Mouse (Mus musculus) embryonic stem cell, embryonic (primary cell): Measurements from ENCODE around the gene Bcl2l10.

Experiments
- CTCF ChIA-PET, 4 experiments: fragments of 300-600 bp in 2 of 4; fragments of 350-600 bp in 2 of 4; sonication (Branson Sonifier 250); formaldehyde crosslinking; loops; one replicate each; lab custom pipeline; 2022; ENCODE audit warnings: inconsistent platforms in 2 of 4; lab: Charles Lee
- POLR2A ChIA-PET, 4 experiments: fragments of 300-600 bp in 2 of 4; fragments of 350-600 bp in 2 of 4; sonication (Branson Sonifier 250); formaldehyde crosslinking; loops; one replicate each; lab custom pipeline; 2022; ENCODE audit warnings: antibody characterized with exemption in 4 of 4, inconsistent platforms in 1 of 4; lab: Charles Lee

The Bcl2l10 gene

DNA sequence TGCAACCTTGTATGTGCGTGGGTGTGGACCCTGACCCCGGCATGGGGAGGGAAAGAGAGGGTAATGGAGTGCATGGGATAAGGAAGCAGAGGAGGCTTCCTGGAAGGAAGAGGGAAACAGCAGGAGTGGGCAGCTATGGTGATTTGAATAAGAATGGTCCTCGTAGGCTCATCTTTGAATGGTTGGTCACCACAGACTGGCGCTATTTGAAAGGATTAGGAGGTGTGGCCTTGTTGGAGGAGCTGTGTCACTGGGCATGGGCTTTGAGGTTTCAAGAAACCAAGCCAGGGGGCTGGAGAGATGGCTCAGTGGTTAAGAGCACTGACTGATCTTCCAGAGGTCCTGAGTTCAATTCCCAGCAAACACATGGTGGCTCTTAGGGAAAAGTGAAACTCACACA, 17.6 kb downstream of the Bcl2l10 start:
- ChIA-PET POLR2A (interaction anchor here in 2 of 4 experiments (0.9 to 5.4 kb wide), 17 partner anchors 10 to 73 kb away, joined by 3 to 22 read pairs (median 5); partner anchors contain the start of gene Mapk6 (in 2 of the 2)), CTCF (interaction anchor here in 3 of 4 experiments (0.6 to 1.2 kb wide), 4 partner anchors 11 to 103 kb away, joined by 3 to 5 read pairs (median 3); no protein-coding TSS in a partner anchor)

DNA sequence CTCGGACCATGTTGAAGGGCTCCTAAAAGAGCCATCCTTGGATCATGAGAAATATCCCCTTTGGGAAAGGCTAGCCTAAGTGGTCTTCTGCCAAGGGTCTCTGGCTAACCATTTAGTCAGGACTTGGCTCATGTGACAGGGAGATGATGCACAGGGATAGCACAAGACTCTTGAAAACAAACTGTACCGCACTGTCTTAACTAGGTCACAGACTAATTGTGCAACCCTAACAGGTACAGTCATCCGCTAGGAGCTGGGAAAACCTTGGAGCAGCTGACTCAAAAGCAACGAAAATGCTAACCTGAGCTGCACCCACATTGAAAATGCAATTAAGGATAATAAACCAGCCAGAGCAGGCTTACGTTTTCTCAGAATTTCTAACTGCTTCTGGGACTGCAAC, 18.6 kb downstream of the Bcl2l10 start:
- CTCF ChIA-PET: interaction anchor here in 3 of 4 experiments (0.6 to 1.2 kb wide), 3 partner anchors 61 to 102 kb away, joined by 3 to 5 read pairs (median 4); no protein-coding TSS in a partner anchor
- POLR2A ChIA-PET: interaction anchor here (1.0 to 5.4 kb wide), 18 partner anchors 9 to 74 kb away, joined by 3 to 22 read pairs (median 4); partner anchors contain the start of gene Mapk6 (in 2 of the 4)

DNA sequence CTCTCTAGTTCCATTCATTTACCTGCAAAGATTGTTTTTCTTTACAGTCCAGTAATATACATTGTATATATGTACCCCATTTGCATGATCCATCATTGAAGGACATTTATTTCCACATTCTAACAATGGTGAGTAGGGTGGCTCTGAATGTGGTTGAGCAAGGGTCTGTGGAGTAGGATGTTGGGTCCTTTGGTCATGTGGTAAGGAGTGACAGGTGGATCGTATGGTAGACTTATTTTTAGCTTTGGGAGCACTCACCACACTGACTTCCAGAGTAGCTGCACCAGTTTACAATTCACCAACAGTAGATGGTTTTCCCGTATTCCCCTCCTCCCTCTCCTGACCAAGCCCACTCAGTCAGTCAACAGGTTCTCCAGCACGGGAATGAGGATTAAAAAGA, 21.2 kb downstream of the Bcl2l10 start:
- ChIA-PET POLR2A (interaction anchor here in 2 of 4 experiments (0.7 to 1.8 kb wide), 5 partner anchors 26 to 147 kb away, joined by 3 to 7 read pairs (median 5); no protein-coding TSS in a partner anchor), CTCF (no interaction called here)

DNA sequence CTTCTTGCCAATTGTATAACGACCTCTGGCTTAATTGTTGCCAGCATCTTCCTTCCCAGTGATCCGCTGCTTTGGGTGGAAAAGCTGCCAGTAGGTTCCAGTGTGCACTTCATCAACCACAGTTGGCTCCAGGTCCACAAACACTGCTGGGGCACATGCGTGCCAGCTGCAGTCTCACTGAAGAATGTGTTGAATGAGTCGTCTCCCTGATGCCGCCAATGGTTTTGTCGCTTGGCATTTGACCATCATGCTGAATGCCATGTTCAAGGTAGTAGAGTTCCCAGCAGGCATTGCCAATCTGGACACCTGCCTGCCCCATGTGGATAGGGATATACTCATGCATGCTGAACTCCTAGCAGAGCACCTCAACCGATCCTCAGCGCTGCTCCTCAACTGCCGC, 28.0 kb downstream of the Bcl2l10 start:
- ChIA-PET POLR2A (interaction anchor here in 2 of 4 experiments (1.0 to 2.3 kb wide), 7 partner anchors 8 to 35 kb away, joined by 3 to 13 read pairs (median 3); no protein-coding TSS in a partner anchor), CTCF (interaction anchor here in 1 of 4 experiments (1.0 kb wide), 1 partner anchor 13 kb away, joined by 5 read pairs; no protein-coding TSS in a partner anchor)

DNA sequence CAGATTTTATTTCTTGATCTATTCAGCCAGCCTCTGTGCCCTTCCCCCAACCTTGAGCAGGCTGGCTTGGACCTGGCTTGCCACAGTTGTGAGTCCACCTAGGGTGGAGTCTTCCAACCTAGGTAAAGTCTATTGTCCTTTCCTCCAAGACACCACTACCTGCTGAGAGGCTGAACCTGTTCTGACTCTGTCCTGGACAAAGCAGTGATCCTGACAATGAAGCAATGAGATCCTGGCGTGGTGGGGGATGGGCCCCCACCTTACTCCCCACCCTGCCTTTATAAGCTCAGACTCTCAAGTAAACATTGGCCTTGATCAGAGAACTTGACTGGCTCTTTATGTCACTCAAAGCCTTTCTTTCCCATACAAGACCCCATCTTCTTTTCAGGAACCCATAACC, 28.9 kb downstream of the Bcl2l10 start:
- ChIA-PET CTCF (interaction anchor here in 3 of 4 experiments (0.6 to 1.4 kb wide), 3 partner anchors 11 to 92 kb away, joined by 3 to 7 read pairs (median 3); no protein-coding TSS in a partner anchor), POLR2A (interaction anchor here in 3 of 4 experiments (0.6 to 2.6 kb wide), 17 partner anchors 9 to 508 kb away, joined by 3 to 13 read pairs (median 3); partner anchors contain the start of gene Mapk6 (in 1 of the 3))

DNA sequence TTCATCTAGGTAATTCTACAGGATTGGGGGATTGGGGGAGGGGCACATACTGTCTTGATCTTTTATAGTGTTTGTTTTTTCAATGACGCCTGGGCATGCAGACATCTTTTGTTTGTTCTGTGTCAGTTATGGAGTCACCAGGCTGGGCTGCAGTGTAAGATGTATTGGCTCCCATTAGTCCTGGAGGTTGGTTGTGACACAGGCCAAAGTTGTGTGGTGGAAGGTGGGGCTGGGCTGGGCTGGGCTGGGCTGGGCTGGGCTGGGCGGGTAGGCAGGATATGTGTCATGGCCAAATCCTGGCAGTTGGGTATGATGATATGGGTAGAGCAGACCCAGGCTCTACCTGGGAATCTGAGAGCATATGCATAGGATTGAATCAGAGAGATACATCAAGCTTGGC, 31.2 kb downstream of the Bcl2l10 start:
- CTCF ChIA-PET: interaction anchor here in 1 of 4 experiments (0.6 kb wide), 1 partner anchor 71 kb away, joined by 15 read pairs; no protein-coding TSS in a partner anchor
- POLR2A ChIA-PET: interaction anchor here in 2 of 4 experiments (1.0 to 2.6 kb wide), 6 partner anchors 11 to 57 kb away, joined by 3 to 12 read pairs (median 3); partner anchors contain the start of gene Mapk6 (in 1 of the 2)

DNA sequence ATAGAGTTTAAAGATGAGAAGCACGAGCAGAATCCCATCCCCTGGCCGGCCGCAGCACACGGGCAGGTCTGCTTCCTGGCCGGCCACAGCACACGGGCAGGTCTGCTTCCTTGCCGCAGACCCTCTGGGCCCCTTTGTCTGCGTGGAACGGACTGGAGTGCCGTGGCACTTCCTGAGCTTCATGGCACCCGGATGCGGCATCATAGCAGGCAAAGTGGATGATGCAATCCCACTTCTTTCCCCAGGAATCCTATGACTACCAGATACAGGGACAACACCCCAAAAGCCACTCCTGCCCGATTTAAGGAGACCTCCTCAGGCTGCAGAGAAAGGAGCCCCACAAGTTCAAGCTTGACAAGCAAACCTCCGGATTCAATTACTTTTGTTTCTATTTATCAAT, 35.3 kb downstream of the Bcl2l10 start:
- ChIA-PET POLR2A (interaction anchor here (0.7 to 4.3 kb wide), 55 partner anchors 10 to 474 kb away, joined by 3 to 37 read pairs (median 5); partner anchors contain the start of genes Mapk6 (in 4 of the 4) and Leo1 (in 3 of the 4)), CTCF (interaction anchor here in 3 of 4 experiments (0.8 to 2.4 kb wide), 12 partner anchors 10 to 133 kb away, joined by 3 to 15 read pairs (median 3); partner anchors contain the start of gene Leo1 (in 1 of the 3))

DNA sequence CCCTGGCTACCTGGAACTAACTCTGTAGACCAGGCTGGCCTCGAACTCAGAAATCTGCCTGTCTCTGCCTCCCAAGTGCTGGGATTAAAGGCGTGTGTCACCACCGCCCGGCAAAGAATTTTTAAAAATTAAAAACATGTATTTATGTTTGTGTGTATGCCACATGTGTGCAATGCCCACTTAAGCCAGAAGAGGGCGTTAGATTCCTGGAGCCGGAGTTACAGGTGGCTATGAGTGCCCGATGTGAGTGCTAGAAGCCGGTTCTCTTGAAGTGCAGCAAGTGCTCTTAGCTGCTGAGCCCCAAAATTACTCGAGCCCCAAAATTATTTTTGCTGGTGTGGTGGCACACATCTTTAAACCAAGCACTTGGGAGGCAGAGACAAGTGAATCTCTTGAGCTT, 36.2 kb downstream of the Bcl2l10 start:
- CTCF ChIA-PET: interaction anchor here (0.6 to 2.4 kb wide), 17 partner anchors 9 to 101 kb away, joined by 3 to 10 read pairs (median 4); no protein-coding TSS in a partner anchor
- POLR2A ChIA-PET: interaction anchor here in 3 of 4 experiments (0.6 to 4.3 kb wide), 34 partner anchors 10 to 1972 kb away, joined by 3 to 37 read pairs (median 4); partner anchors contain the start of gene Mapk6 (in 2 of the 3)

DNA sequence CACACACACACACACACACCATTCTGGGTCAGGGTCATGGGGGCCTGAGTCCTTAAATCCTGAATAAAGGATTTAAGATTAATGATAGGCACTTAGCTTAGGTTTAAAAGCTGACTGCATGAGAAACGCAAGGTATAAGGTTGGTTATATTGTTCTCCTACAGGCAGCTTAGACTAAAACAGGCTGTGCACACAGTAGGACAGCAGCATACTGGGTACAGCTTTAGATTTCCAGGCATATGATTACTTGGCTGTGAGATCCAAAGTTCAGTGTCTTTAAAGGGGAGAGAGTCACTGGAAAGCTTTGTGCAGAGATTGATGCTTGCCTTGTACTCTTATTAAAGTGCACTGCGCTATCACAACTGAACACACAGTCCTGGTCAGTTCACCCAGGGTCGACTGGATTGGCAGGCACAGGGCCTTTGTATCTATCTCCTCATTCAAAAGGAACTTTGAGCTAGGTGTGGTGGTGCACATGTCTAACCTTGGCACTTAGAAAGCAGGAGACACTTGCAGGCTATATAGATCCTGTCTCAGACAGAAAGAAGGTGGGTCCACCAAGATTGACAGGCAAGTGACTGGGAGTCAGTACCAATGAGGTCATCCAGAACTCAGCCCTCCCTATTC, 36.9 kb downstream of the Bcl2l10 start:
- CTCF ChIA-PET: interaction anchor here in 3 of 4 experiments (0.5 to 2.4 kb wide), 16 partner anchors 9 to 652 kb away, joined by 3 to 10 read pairs (median 4); no protein-coding TSS in a partner anchor
- POLR2A ChIA-PET: interaction anchor here in 3 of 4 experiments (0.5 to 4.3 kb wide), 26 partner anchors 9 to 1971 kb away, joined by 3 to 37 read pairs (median 4); partner anchors contain the start of gene Mapk6 (in 2 of the 3)

DNA sequence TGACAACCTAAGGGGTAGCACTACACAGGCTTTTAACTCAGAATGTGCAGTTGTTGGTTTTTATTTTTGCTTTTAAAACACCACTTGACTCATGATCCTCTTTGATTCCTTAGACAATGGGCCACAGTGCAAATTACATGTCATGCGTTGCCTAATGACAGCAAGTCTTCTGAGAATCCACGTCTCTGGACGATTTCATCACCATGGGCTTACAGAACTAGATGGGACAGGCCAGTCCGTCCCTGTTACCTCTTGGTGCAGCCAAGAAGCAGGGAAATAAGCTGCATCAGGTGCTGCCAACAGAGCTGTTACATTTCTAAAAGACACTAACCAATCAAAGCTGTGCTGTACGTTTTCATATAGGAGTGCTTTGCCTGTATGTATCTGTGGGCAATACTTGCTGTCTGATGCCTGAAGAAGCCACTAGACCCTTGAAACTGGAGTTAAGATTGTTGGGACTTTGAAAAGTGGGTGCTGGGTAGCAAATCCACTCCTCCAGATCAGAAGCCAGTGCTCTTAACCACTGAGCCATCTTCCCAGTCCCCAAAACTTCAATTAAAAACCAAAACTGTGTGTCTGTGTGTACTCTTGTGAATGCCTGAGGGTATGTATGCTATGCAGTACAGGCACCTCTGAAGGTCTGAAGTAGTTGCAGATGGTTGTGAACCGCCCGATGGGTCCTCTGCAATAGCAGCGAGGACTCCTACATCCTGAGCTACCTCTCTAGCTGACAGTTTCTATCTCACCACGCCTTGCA, 37.8 kb downstream of the Bcl2l10 start:
- ChIA-PET POLR2A (interaction anchor here in 3 of 4 experiments (0.6 to 4.3 kb wide), 18 partner anchors 8 to 221 kb away, joined by 3 to 36 read pairs (median 4); partner anchors contain the start of genes Mapk6 (in 2 of the 3) and Leo1 (in 1 of the 3)), CTCF (interaction anchor here in 3 of 4 experiments (0.6 to 2.4 kb wide), 10 partner anchors 13 to 103 kb away, joined by 3 to 10 read pairs (median 4); no protein-coding TSS in a partner anchor)

DNA sequence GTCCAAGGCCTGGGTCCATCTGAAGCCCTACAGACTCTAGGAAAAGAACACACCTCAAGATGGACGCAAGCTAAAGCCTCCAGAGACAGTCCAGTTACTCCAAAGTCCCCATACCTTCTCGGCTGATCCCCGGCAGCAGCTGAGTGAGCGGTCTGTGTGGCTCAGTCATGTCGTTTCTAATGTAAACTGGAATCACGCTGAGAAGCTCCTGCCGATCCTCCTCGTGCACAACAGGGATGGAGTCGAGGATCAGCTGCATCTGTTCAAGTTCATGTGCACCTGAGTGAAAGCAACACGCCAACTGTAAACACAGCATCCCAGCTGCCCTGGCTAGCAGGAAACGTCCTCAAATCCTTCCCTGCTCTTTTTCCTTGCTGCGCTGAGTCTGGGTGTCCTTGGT, 45.7 kb downstream of the Bcl2l10 start:
- ChIA-PET CTCF (interaction anchor here (0.5 to 1.6 kb wide), 7 partner anchors 9 to 59 kb away, joined by 3 to 10 read pairs (median 3); no protein-coding TSS in a partner anchor), POLR2A (interaction anchor here in 3 of 4 experiments (0.6 to 5.2 kb wide), 16 partner anchors 8 to 54 kb away, joined by 3 to 36 read pairs (median 4); partner anchors contain the start of gene Mapk6 (in 3 of the 3))

DNA sequence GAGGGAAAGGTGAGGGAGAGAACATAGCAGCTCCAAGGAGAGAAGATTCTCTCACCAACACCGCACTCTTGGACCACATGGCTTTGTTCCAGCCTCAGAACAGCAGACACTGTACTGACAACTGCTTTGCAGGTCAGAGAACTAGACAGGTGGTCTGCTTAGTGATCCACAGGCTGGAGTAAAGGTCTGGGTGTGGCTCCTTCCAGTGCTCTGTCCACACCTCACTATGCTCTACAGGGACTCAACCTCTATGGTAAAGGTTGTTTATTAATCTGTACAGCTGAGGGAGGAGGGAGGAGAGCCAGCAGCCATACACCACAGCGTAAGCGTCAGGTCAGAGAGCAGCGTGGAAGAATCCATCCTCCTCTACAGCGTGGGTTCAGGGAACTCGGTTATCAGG, 48.4 kb downstream of the Bcl2l10 start:
- POLR2A ChIA-PET: interaction anchor here in 2 of 4 experiments (1.2 to 2.7 kb wide), 5 partner anchors 13 to 23 kb away, joined by 3 to 26 read pairs (median 5); partner anchors contain the start of gene Mapk6 (in 1 of the 2)
- CTCF ChIA-PET: no interaction called here

DNA sequence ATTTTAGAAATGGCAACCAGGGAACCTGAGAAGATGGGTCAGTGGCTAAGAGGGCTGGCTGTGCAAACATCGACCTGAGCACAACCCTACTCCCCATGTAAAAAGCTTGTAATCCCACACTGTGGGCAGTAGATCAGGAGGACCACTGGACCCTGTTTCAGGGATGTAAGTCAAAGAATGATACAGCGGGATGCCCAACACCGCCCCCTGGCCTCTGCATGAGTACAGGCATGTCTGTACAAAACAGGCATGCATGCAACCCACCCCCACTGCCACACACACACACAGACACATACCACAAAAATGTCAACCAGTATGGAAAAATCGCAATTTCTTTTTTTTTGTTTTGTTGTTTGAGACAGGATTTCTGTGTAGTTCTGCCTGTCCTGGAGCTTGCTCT, 51.5 kb downstream of the Bcl2l10 start:
- CTCF ChIA-PET: interaction anchor here in 2 of 4 experiments (0.6 to 1.0 kb wide), 2 partner anchors 36 to 194 kb away, joined by 5 to 6 read pairs; no protein-coding TSS in a partner anchor
- POLR2A ChIA-PET: interaction anchor here in 2 of 4 experiments (0.7 to 2.4 kb wide), 7 partner anchors 9 to 97 kb away, joined by 3 to 11 read pairs (median 3); partner anchors contain the start of gene Mapk6 (in 2 of the 2)

DNA sequence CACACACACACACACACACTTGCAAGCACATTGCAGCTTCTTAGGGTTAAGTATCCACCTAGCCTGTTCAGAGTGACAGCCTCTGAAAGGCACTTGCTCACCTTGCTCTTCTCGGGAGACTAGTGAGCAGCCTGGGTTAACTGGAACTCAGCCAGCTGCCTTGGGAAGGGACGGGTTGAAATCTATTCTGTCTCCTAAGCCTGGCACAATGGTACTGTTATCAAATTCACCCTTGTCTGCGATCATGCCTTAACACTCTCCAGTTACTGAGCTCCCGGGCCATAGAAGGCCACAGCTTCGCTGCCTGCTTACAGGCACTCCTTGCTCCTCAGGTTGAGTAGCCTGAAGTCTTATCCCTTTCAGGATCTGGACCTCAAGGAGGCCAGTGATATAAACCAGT, 53.1 kb downstream of the Bcl2l10 start:
- POLR2A ChIA-PET: interaction anchor here in 3 of 4 experiments (0.7 to 2.4 kb wide), 16 partner anchors 8 to 94 kb away, joined by 3 to 11 read pairs (median 4); partner anchors contain the start of gene Mapk6 (in 2 of the 3)
- CTCF ChIA-PET: interaction anchor here in 2 of 4 experiments (0.8 to 1.4 kb wide), 3 partner anchors 10 to 38 kb away, joined by 4 to 6 read pairs (median 5); partner anchors contain the start of gene Mapk6 (in 1 of the 2)
